Mouse (Mus musculus) intestine, postnatal 0 days (tissue): ENCODE results near the gene Pkig. TPM values are rescaled to one million over a fixed set of nuclear protein-coding genes. Genes with fewer than 3 reads are reported as not detected.

Source experiments
- ATAC-seq: fragments of 200-750 bp; cut with Nextera tagmentation; 2 replicates; pipeline ENCODE4 v1.8.0; 2017; ENCODE audit warnings: mild to moderate bottlenecking, moderate TSS enrichment, moderate library complexity
- H3K27ac ChIP-seq: fragments of 300-500 bp; sonication (generic); 2 replicates; pipeline ENCODE4 v1.5.1; 2014; ENCODE audit warnings: mild to moderate bottlenecking, low read depth, low read length, moderate library complexity
- H3K27me3 ChIP-seq: fragments of 300-500 bp; sonication (generic); replicated peaks from 2 replicates; pipeline ENCODE4 v1.6.1; 2014; ENCODE audit warnings: low read length, mixed read lengths; ENCODE audit not compliant: control insufficient read depth, insufficient read depth
- H3K36me3 ChIP-seq: fragments of 300-500 bp; sonication (generic); 2 replicates; pipeline ENCODE4 v1.6.1; 2014; ENCODE audit warnings: mild to moderate bottlenecking, moderate library complexity; ENCODE audit not compliant: control insufficient read depth, insufficient read depth
- H3K4me1 ChIP-seq: fragments of 300-500 bp; sonication (generic); replicated peaks from 2 replicates; pipeline ENCODE4 v1.6.1; 2014; ENCODE audit warnings: antibody characterized with exemption, low read length, mixed read lengths; ENCODE audit not compliant: control insufficient read depth, insufficient read depth
- H3K4me2 ChIP-seq: fragments of 300-500 bp; sonication (generic); replicated peaks from 2 replicates; pipeline ENCODE4 v1.6.1; 2014; ENCODE audit warnings: low read depth, mild to moderate bottlenecking, moderate library complexity
- H3K4me3 ChIP-seq: fragments of 300-500 bp; sonication (generic); 2 replicates; pipeline ENCODE4 v1.5.1; 2014; ENCODE audit warnings: low read depth, low read length
- H3K9ac ChIP-seq: fragments of 300-500 bp; sonication (generic); 2 replicates; pipeline ENCODE4 v1.6.1; 2014; ENCODE audit warnings: mild to moderate bottlenecking, low read depth, low read length
- H3K9me3 ChIP-seq: fragments of 300-500 bp; sonication (generic); 2 replicates; pipeline ENCODE4 v1.6.1; 2016; ENCODE audit warnings: mixed run types; ENCODE audit not compliant: control insufficient read depth
- CTCF ChIP-seq: sonication (generic); IDR thresholded peaks from 2 replicates; pipeline ENCODE4 v1.5.1; 2016; ENCODE audit warnings: low read depth, mild to moderate bottlenecking, control low read depth, antibody characterized with exemption, moderate library complexity
- WGBS: fragments of 180-500 bp; shearing (Covaris S2); extraction: QIAGEN DNeasy Blood & Tissue Kit; methylation state at CpG from one replicate; pipeline ENCODE4 v1.1.7; 2014; 5-methylcytosine and 5-hydroxymethylcytosine counted together
- polyA plus RNA-seq: library from polyadenylated mRNA; unstranded; fragments of >200 nt; fragmentation: Nextera tagmentation; extraction: Ambion mirVana; gene quantifications from 2 replicates; pipeline ENCODE4 v1.2.1, GENCODE M21; 2015

The Pkig gene
- polyA plus RNA-seq, 1 experiment from 2014 or later: 116 TPM

GRCm38 (mm10) chr2:163631223-163631622, 27.0 kb upstream of the Pkig start:
- H3K36me3 ChIP-seq: peaks cover 80% of the 10 kb centered on the region
- H3K4me2 ChIP-seq: no peak overlapping the region
- no peak overlapping the region for H3K27ac ChIP-seq
- ATAC-seq: no peak
- no peak overlapping the region for H3K9ac ChIP-seq
- no peaks in the 10 kb centered on the region for H3K27me3 ChIP-seq
- H3K4me3 ChIP-seq: no peak overlapping the region
- no peaks in the 10 kb centered on the region for H3K9me3 ChIP-seq
- TF ChIP-seq CTCF: no peak
- no peaks in the 10 kb centered on the region for H3K4me1 ChIP-seq
- 95% methylated on average over 4 of the region's 4 CpGs for WGBS

- no peak overlapping the region for H3K4me3 ChIP-seq
- ATAC-seq: no peak
- no peak overlapping the region for H3K9ac ChIP-seq
- no peaks in the 10 kb centered on the region for H3K27me3 ChIP-seq
- 94% methylated on average over 2 of the region's 2 CpGs for WGBS
- H3K36me3 ChIP-seq: peaks cover 75% of the 10 kb centered on the region
- no peak overlapping the region for H3K4me2 ChIP-seq
- H3K27ac ChIP-seq: no peak overlapping the region
- no peaks in the 10 kb centered on the region for H3K9me3 ChIP-seq
- H3K4me1 ChIP-seq: no peaks in the 10 kb centered on the region
- TF ChIP-seq CTCF: peak; percentile 46
These were observed 26.5 kb upstream of the Pkig start for GRCm38 (mm10) chr2:163631715-163632114.

GRCm38 (mm10) chr2:163634211-163634610, 24.0 kb upstream of the Pkig start:
- TF ChIP-seq CTCF: no peak
- Histone ChIP-seq H3K27ac (no peak overlapping the region), H3K36me3 (peaks cover 55% of the 10 kb centered on the region), H3K9me3 (no peaks in the 10 kb centered on the region), H3K9ac (no peak overlapping the region), H3K4me1 (no peaks in the 10 kb centered on the region), H3K4me2 (no peak overlapping the region), H3K27me3 (no peaks in the 10 kb centered on the region), H3K4me3 (no peak overlapping the region)
- ATAC-seq: no peak
- 76% methylated on average over 2 of the region's 2 CpGs for WGBS

GRCm38 (mm10) chr2:163636057-163636456, 22.1 kb upstream of the Pkig start:
- no peaks in the 10 kb centered on the region for H3K9me3 ChIP-seq
- no peak overlapping the region for H3K4me2 ChIP-seq
- WGBS: 83% methylated on average over 2 of the region's 2 CpGs
- ATAC-seq: no peak
- H3K27me3 ChIP-seq: no peaks in the 10 kb centered on the region
- peaks cover 36% of the 10 kb centered on the region for H3K36me3 ChIP-seq
- no peak overlapping the region for H3K4me3 ChIP-seq
- TF ChIP-seq CTCF: no peak
- peaks cover 6% of the 10 kb centered on the region; the same call in 1 of the 2 replicates for H3K4me1 ChIP-seq
- no peak overlapping the region for H3K9ac ChIP-seq
- H3K27ac ChIP-seq: no peak overlapping the region

GRCm38 (mm10) chr2:163637655-163638266, 20.4 kb upstream of the Pkig start:
- peak overlapping the region; percentile 45 for H3K4me2 ChIP-seq
- H3K36me3 ChIP-seq: peaks cover 20% of the 10 kb centered on the region
- peak overlapping the region; percentile 24; the same call in 1 of the 2 replicates for H3K27ac ChIP-seq
- ATAC-seq: peak; percentile 75
- H3K4me1 ChIP-seq: peaks cover 15% of the 10 kb centered on the region; the same call in 1 of the 2 replicates
- WGBS: 14% methylated on average over 5 of the region's 5 CpGs
- H3K27me3 ChIP-seq: no peaks in the 10 kb centered on the region
- H3K9me3 ChIP-seq: no peaks in the 10 kb centered on the region
- H3K4me3 ChIP-seq: no peak overlapping the region
- no peak overlapping the region for H3K9ac ChIP-seq
- no peak for TF ChIP-seq CTCF

- Histone ChIP-seq H3K27ac (no peak overlapping the region), H3K4me3 (no peak overlapping the region), H3K9ac (no peak overlapping the region), H3K9me3 (no peaks in the 10 kb centered on the region), H3K36me3 (peaks cover 16% of the 10 kb centered on the region), H3K4me1 (peaks cover 15% of the 10 kb centered on the region; the same call in 1 of the 2 replicates), H3K4me2 (peak overlapping the region; percentile 45; the same call in 1 of the 2 replicates), H3K27me3 (no peaks in the 10 kb centered on the region)
- no peak for ATAC-seq
- WGBS: 61% methylated on average over 3 of the region's 3 CpGs
- TF ChIP-seq CTCF: peak; percentile 62
These were observed 17.7 kb upstream of the Pkig start for GRCm38 (mm10) chr2:163640493-163640892.
